Mouse (Mus musculus): ENCODE measurements at regions not wholly inside any gene's neighbourhood (a gene's known extent, or its start where the extent isn't known, plus 50 kb on each side); places are given as distances from the start of the nearest gene placed in this dataset.

DNA sequence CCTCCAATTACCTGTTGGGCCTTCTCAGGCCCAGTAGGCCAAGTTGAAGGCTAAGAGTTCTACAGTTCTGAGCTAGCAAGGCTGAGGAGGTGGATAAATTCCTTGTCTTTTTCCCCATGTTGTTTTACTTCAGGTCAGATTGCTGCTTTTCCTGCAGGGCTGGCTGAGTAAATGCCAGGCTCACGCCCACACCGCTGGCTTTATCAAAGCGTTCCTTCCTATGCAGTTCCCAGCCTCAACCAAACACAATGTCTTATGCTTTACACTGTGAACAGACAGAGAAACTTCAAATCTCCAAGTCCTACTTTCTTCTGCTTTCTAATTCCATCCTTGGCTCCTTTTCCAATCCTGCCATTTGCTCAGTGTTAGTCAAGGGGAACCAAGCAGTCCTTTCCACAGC, 241.3 kb downstream of the Stim2 start:
- no peaks in the 10 kb centered on the region for H3K9me3 ChIP-seq (ENCODE audit: control insufficient read depth, insufficient read depth, low read depth, low read length)
- no peak overlapping the region for H3K27ac ChIP-seq (ENCODE audit: insufficient read depth, low read depth, low read length, poor library complexity, severe bottlenecking)
- no peaks in the 10 kb centered on the region for H3K4me1 ChIP-seq (ENCODE audit: control insufficient read depth in 2 of 2, insufficient read depth in 2 of 2, low read length in 2 of 2, poor library complexity in 1 of 2)
- H3K9ac ChIP-seq (ENCODE audit: insufficient read depth, low read depth, low read length, poor library complexity, severe bottlenecking): no peak overlapping the region
- no peaks in the 10 kb centered on the region for H3K36me3 ChIP-seq (ENCODE audit: control insufficient read depth, insufficient read depth, low read length, poor library complexity, severe bottlenecking)
- no peak for DNase-seq (ENCODE audit: low read depth, low spot score)
- no peak overlapping the region for H3K4me3 ChIP-seq (ENCODE audit: insufficient read depth in 1 of 2, low read depth in 1 of 2, low read length in 2 of 2, poor library complexity in 1 of 2, severe bottlenecking in 1 of 2)
- in situ Hi-C loops (cut with MboI; ENCODE audit: low sequenced_read_pairs in 2 of 2, unreplicated experiment in 2 of 2): no loop called here
- TF ChIP-seq MAFK (IDR thresholded peaks at IDR 0.05; ENCODE audit: insufficient read depth, low read depth, low read length): no peak
- TF ChIP-seq ZNF384 (IDR thresholded peaks at IDR 0.05; ENCODE audit: low read depth, low read length): no peak
- TF ChIP-seq ZC3H11A (IDR thresholded peaks at IDR 0.05; ENCODE audit: borderline replicate concordance, low read depth, low read length): no peak
- TF ChIP-seq CHD2 (IDR thresholded peaks at IDR 0.05; ENCODE audit: low read depth, low read length): no peak
- no peak for TF ChIP-seq HCFC1 (IDR thresholded peaks at IDR 0.05; ENCODE audit: borderline replicate concordance, insufficient read depth, low read length)

DNA sequence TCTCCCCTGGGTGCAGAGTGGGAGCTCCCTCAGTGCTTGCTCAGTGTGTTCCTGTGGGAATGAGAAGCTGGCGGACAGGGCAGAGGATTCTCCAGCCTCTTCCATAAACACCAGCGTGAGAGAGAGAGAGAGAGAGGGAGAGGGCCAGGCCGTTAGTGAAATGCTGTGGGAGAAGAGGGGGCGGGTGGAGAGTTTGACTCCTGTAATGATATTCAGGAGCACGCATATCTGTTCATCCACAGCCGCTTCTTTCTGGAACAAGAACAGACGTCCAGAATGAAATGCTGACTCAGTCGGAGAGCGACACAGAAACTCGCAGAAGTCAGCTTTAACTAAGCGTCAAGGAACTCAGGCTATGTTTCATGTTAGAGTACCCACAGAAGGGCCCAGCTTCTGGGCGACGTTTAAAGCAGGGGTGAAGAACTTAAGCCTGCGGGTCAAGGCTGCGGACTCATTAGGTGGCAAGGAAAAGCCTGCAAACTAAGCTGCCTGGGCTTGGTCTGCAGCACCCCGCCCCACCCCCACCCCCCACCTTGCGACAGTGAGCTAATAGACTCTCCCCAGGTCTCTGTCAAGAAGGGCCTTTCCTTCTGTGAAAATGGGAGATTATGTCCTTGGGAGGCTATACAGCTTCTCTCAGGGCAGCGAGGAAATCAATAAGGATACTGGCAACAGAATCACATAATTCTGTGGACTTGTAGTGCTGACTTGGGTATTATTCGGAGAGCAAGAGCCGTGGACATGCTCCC, 243.0 kb downstream of the Stim2 start:
- TF ChIP-seq ZC3H11A (IDR thresholded peaks at IDR 0.05; ENCODE audit: borderline replicate concordance, low read depth, low read length): no peak
- TF ChIP-seq MAFK (IDR thresholded peaks at IDR 0.05; ENCODE audit: insufficient read depth, low read depth, low read length): peak; percentile 30; the same call in 1 of the 2 replicates
- Histone ChIP-seq H3K4me3 (ENCODE audit: insufficient read depth in 1 of 2, low read depth in 1 of 2, low read length in 2 of 2, poor library complexity in 1 of 2, severe bottlenecking in 1 of 2) (no peak overlapping the region), H3K9ac (ENCODE audit: insufficient read depth, low read depth, low read length, poor library complexity, severe bottlenecking) (no peak overlapping the region), H3K9me3 (ENCODE audit: control insufficient read depth, insufficient read depth, low read depth, low read length) (no peaks in the 10 kb centered on the region), H3K36me3 (ENCODE audit: control insufficient read depth, insufficient read depth, low read length, poor library complexity, severe bottlenecking) (no peaks in the 10 kb centered on the region), H3K27ac (ENCODE audit: insufficient read depth, low read depth, low read length, poor library complexity, severe bottlenecking) (no peak overlapping the region), H3K4me1 (ENCODE audit: control insufficient read depth in 2 of 2, insufficient read depth in 2 of 2, low read length in 2 of 2, poor library complexity in 1 of 2) (no peaks in the 10 kb centered on the region)
- in situ Hi-C loops (cut with MboI; ENCODE audit: low sequenced_read_pairs in 2 of 2, unreplicated experiment in 2 of 2): no loop called here
- DNase-seq (ENCODE audit: low read depth, low spot score): no peak

DNA sequence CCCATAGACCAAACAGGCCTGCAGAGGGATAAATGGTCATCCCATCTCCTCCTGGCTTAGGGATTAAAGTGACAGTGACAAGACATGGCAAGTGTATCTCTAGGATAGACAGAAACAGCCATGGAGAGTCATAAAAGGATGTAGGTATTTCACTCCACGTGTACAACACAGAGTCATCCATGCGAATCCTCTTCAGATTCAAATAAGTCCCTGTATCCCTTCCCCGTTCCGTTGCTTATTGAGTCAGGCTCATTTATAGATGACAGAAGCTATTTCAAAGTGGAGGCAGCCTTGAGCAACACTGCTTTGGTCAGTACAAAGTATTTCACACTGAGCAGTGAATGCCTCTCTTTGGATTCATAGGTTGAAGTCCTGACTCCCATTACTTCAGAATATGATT, 243.8 kb downstream of the Stim2 start:
- no peaks in the 10 kb centered on the region for H3K9me3 ChIP-seq (ENCODE audit: control insufficient read depth, insufficient read depth, low read depth, low read length)

DNA sequence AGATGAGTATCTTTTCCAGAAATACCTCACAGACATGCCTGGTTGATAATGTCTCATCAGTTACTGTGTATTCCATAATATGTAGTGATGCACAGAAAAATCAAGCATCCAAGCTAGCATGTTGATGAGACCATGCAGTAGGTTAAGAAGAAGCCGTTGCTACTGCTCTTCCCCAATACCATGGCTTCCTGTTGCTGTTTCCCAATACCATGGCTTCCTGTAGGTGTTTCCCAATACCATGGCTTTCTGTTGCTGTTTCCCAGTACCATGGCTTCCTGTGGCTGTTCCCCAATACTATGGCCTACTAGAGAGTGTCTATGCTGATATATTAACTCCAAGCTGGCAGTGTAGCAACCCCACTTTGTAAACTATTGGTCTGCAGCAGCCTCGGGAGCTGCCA, 253.7 kb downstream of the Stim2 start:
- TF ChIP-seq CHD2 (IDR thresholded peaks at IDR 0.05; ENCODE audit: low read depth, low read length) (no peak), ZC3H11A (IDR thresholded peaks at IDR 0.05; ENCODE audit: borderline replicate concordance, low read depth, low read length) (no peak), HCFC1 (IDR thresholded peaks at IDR 0.05; ENCODE audit: borderline replicate concordance, insufficient read depth, low read length) (no peak), ZNF384 (IDR thresholded peaks at IDR 0.05; ENCODE audit: low read depth, low read length) (no peak), MAFK (IDR thresholded peaks at IDR 0.05; ENCODE audit: insufficient read depth, low read depth, low read length) (no peak)

More for the DNA sequence above, 243.8 kb downstream of the Stim2 start:
- Histone ChIP-seq H3K27ac (ENCODE audit: insufficient read depth, low read depth, low read length, poor library complexity, severe bottlenecking) (no peak overlapping the region), H3K36me3 (ENCODE audit: control insufficient read depth, insufficient read depth, low read length, poor library complexity, severe bottlenecking) (no peaks in the 10 kb centered on the region), H3K4me3 (ENCODE audit: insufficient read depth in 1 of 2, low read depth in 1 of 2, low read length in 2 of 2, poor library complexity in 1 of 2, severe bottlenecking in 1 of 2) (no peak overlapping the region), H3K9ac (ENCODE audit: insufficient read depth, low read depth, low read length, poor library complexity, severe bottlenecking) (no peak overlapping the region), H3K4me1 (ENCODE audit: control insufficient read depth in 2 of 2, insufficient read depth in 2 of 2, low read length in 2 of 2, poor library complexity in 1 of 2) (no peaks in the 10 kb centered on the region)
- DNase-seq (ENCODE audit: low read depth, low spot score): no peak
- no peak for TF ChIP-seq HCFC1 (IDR thresholded peaks at IDR 0.05; ENCODE audit: borderline replicate concordance, insufficient read depth, low read length)
- TF ChIP-seq ZNF384 (IDR thresholded peaks at IDR 0.05; ENCODE audit: low read depth, low read length): no peak
- TF ChIP-seq CHD2 (IDR thresholded peaks at IDR 0.05; ENCODE audit: low read depth, low read length): no peak
- in situ Hi-C loops (cut with MboI; ENCODE audit: low sequenced_read_pairs in 2 of 2, unreplicated experiment in 2 of 2): no loop called here

DNA sequence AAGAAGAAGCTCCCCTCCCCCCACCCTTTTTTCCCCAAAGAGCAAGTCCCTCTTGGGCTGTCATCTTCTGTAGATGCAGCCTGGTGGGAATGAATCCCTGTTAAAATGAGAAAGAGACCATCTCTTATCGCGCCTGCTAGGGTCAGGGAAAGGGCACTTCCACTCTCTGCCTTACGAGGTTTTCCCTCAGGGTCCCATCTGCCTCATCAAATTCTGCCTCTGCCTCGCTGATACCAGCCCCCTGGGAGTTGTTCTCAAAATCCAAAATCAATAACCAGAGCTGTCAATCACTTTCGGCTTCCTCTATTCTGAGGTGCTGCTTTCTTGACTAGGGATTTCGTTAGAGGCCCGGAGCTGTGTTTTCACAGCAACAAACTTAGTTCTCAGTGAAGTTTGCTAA, 255.7 kb downstream of the Stim2 start:
- H3K9me3 ChIP-seq (ENCODE audit: control insufficient read depth, insufficient read depth, low read depth, low read length): no peaks in the 10 kb centered on the region
- no peaks in the 10 kb centered on the region for H3K4me1 ChIP-seq (ENCODE audit: control insufficient read depth in 2 of 2, insufficient read depth in 2 of 2, low read length in 2 of 2, poor library complexity in 1 of 2)
- no peak overlapping the region for H3K27ac ChIP-seq (ENCODE audit: insufficient read depth, low read depth, low read length, poor library complexity, severe bottlenecking)
- H3K36me3 ChIP-seq (ENCODE audit: control insufficient read depth, insufficient read depth, low read length, poor library complexity, severe bottlenecking): no peaks in the 10 kb centered on the region
- TF ChIP-seq ZC3H11A (IDR thresholded peaks at IDR 0.05; ENCODE audit: borderline replicate concordance, low read depth, low read length) (no peak), MAFK (IDR thresholded peaks at IDR 0.05; ENCODE audit: insufficient read depth, low read depth, low read length) (no peak), HCFC1 (IDR thresholded peaks at IDR 0.05; ENCODE audit: borderline replicate concordance, insufficient read depth, low read length) (no peak), ZNF384 (IDR thresholded peaks at IDR 0.05; ENCODE audit: low read depth, low read length) (no peak), CHD2 (IDR thresholded peaks at IDR 0.05; ENCODE audit: low read depth, low read length) (no peak)
- DNase-seq (ENCODE audit: low read depth, low spot score): no peak
- in situ Hi-C loops (cut with MboI; ENCODE audit: low sequenced_read_pairs in 2 of 2, unreplicated experiment in 2 of 2): no loop called here
- H3K4me3 ChIP-seq (ENCODE audit: insufficient read depth in 1 of 2, low read depth in 1 of 2, low read length in 2 of 2, poor library complexity in 1 of 2, severe bottlenecking in 1 of 2): no peak overlapping the region
- no peak overlapping the region for H3K9ac ChIP-seq (ENCODE audit: insufficient read depth, low read depth, low read length, poor library complexity, severe bottlenecking)

More for the DNA sequence above, 253.7 kb downstream of the Stim2 start:
- Histone ChIP-seq H3K9me3 (ENCODE audit: control insufficient read depth, insufficient read depth, low read depth, low read length) (no peaks in the 10 kb centered on the region), H3K27ac (ENCODE audit: insufficient read depth, low read depth, low read length, poor library complexity, severe bottlenecking) (no peak overlapping the region), H3K4me1 (ENCODE audit: control insufficient read depth in 2 of 2, insufficient read depth in 2 of 2, low read length in 2 of 2, poor library complexity in 1 of 2) (no peaks in the 10 kb centered on the region), H3K4me3 (ENCODE audit: insufficient read depth in 1 of 2, low read depth in 1 of 2, low read length in 2 of 2, poor library complexity in 1 of 2, severe bottlenecking in 1 of 2) (no peak overlapping the region), H3K36me3 (ENCODE audit: control insufficient read depth, insufficient read depth, low read length, poor library complexity, severe bottlenecking) (no peaks in the 10 kb centered on the region), H3K9ac (ENCODE audit: insufficient read depth, low read depth, low read length, poor library complexity, severe bottlenecking) (no peak overlapping the region)
- no peak for DNase-seq (ENCODE audit: low read depth, low spot score)
- in situ Hi-C loops (cut with MboI; ENCODE audit: low sequenced_read_pairs in 2 of 2, unreplicated experiment in 2 of 2): no loop called here
